Mouse (Mus musculus): ENCODE measurements at regions not wholly inside any gene's neighbourhood (a gene's known extent, or its start where the extent isn't known, plus 50 kb on each side); places are given as distances from the start of the nearest gene placed in this dataset.

- no peak for TF ChIP-seq POLR2A (IDR thresholded peaks at IDR 0.05; ENCODE audit: borderline replicate concordance, extremely low read depth, insufficient read depth, insufficient read length, poor library complexity, severe bottlenecking)
- no peak for TF ChIP-seq CTCF (IDR thresholded peaks at IDR 0.05; ENCODE audit: borderline replicate concordance, extremely low read depth, insufficient read depth, insufficient read length)
Observed at GRCm38 (mm10) chr15:59180076-59180475, 291.0 kb downstream of the Gm49356 start.

Measured in brain, embryonic 14.5 days (tissue).